Mouse (Mus musculus): ENCODE measurements around the gene Prkra. TPM values are rescaled to one million over a fixed set of nuclear protein-coding genes. Genes with fewer than 3 reads are reported as not detected.

The Prkra gene
- polyA plus RNA-seq, 1 experiment from 2014 or later, result 112 TPM

- Histone ChIP-seq H3K27ac (no peak overlapping the region), H3K27me3 (ENCODE audit: control insufficient read depth, insufficient read depth, low read length) (no peaks in the 10 kb centered on the region), H3K9me3 (ENCODE audit: control insufficient read depth, low read length) (no peaks in the 10 kb centered on the region), H3K9ac (peak overlapping the region; percentile 89), H3K4me3 (replicated peaks; ENCODE audit: low read length) (peak overlapping the region; percentile 87), H3K4me1 (replicated peaks; ENCODE audit: control insufficient read depth, insufficient read depth, low read length) (peaks cover 31% of the 10 kb centered on the region), H3K4me2 (replicated peaks) (peak overlapping the region; percentile 83), H3K36me3 (replicated peaks; ENCODE audit: control insufficient read depth, insufficient read depth) (peaks cover 4% of the 10 kb centered on the region; the same call in 1 of the 2 replicates)
- no peak for ATAC-seq (ENCODE audit: low FRiP score)
- 7% methylated on average over 4 of the region's 4 CpGs for WGBS
- DNase-seq (ENCODE audit: low spot score), result no peak
Measured at GRCm38 (mm10) chr2:76675949-76676348, 28.1 kb upstream of the Prkra start.

DNA sequence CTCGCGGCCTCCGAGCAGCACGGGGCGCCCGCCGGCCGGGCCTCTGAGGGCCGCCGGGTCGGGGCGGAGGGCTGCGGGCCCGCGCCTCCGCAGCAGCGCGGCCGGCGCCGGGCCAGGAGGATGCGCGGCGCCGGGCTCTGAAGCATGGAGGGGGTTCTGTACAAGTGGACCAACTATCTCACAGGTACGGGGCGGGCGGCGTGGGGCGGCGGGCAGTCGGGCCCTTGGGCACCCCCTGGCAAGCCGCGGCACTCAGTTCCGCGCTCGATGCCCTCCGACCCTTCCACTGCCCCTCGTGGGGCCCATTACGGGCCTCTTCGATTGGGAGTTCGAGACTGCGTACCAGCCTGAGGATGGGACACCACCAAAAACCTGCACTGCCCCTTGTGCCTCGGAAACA, 27.6 kb upstream of the Prkra start:
- H3K4me1 ChIP-seq (replicated peaks; ENCODE audit: control insufficient read depth, insufficient read depth, low read length), result peaks cover 31% of the 10 kb centered on the region
- peak; percentile 66 for ATAC-seq (ENCODE audit: low FRiP score)
- 0 out of 2 replicates have a peak, but pooled peaks cover 3% of the 10 kb centered on the region for H3K36me3 ChIP-seq (replicated peaks; ENCODE audit: control insufficient read depth, insufficient read depth)
- H3K27me3 ChIP-seq (ENCODE audit: control insufficient read depth, insufficient read depth, low read length), result no peaks in the 10 kb centered on the region
- H3K4me3 ChIP-seq (replicated peaks; ENCODE audit: low read length), result peak overlapping the region; percentile 87
- peak; percentile 31 for DNase-seq (ENCODE audit: low spot score)
- no peaks in the 10 kb centered on the region for H3K9me3 ChIP-seq (ENCODE audit: control insufficient read depth, low read length)
- H3K4me2 ChIP-seq (replicated peaks), result peak overlapping the region; percentile 83
- WGBS, result under 1% methylated on average over 25 of the region's 44 CpGs
- peak overlapping the region; percentile 89 for H3K9ac ChIP-seq
- H3K27ac ChIP-seq, result peak overlapping the region; percentile 80

- peak; percentile 79 for DNase-seq (ENCODE audit: low spot score)
- Histone ChIP-seq H3K4me3 (replicated peaks; ENCODE audit: low read length) (peak within 1 kb of the TSS; percentile 87), H3K4me1 (replicated peaks; ENCODE audit: control insufficient read depth, insufficient read depth, low read length) (peaks cover 31% of the 10 kb centered on the region), H3K9me3 (ENCODE audit: control insufficient read depth, low read length) (no peaks in the 10 kb centered on the region), H3K4me2 (replicated peaks) (peak within 1 kb of the TSS; percentile 83), H3K36me3 (replicated peaks; ENCODE audit: control insufficient read depth, insufficient read depth) (no peaks in the 10 kb centered on the region), H3K27me3 (ENCODE audit: control insufficient read depth, insufficient read depth, low read length) (no peaks in the 10 kb centered on the region), H3K9ac (peak within 1 kb of the TSS; percentile 89), H3K27ac (peak within 1 kb of the TSS; percentile 80)
- WGBS, result 4% methylated on average over 47 of the region's 52 CpGs
- peak; percentile 75 for ATAC-seq (ENCODE audit: low FRiP score)
Measured at GRCm38 (mm10) chr2:76674725-76675427, 27.1 kb upstream of the Prkra start, which contains the start of gene Plekha3. Gene Plekha3, plus strand, starts transcription at chr2:76675281.

- Histone ChIP-seq H3K9ac (no peak overlapping the region), H3K27me3 (ENCODE audit: control insufficient read depth, insufficient read depth, low read length) (no peaks in the 10 kb centered on the region), H3K27ac (peak overlapping the region; percentile 79), H3K36me3 (replicated peaks; ENCODE audit: control insufficient read depth, insufficient read depth) (no peaks in the 10 kb centered on the region), H3K4me3 (replicated peaks; ENCODE audit: low read length) (peak overlapping the region; percentile 41), H3K9me3 (ENCODE audit: control insufficient read depth, low read length) (no peaks in the 10 kb centered on the region), H3K4me1 (replicated peaks; ENCODE audit: control insufficient read depth, insufficient read depth, low read length) (peaks cover 31% of the 10 kb centered on the region), H3K4me2 (replicated peaks) (peak overlapping the region; percentile 56)
- WGBS, result 35% methylated on average over 7 of the region's 7 CpGs
- DNase-seq (ENCODE audit: low spot score), result peak; percentile 31
- ATAC-seq (ENCODE audit: low FRiP score), result no peak
Measured at GRCm38 (mm10) chr2:76673472-76674081, 25.8 kb upstream of the Prkra start.

- Histone ChIP-seq H3K27ac (peak within 1 kb of the TSS; percentile 79), H3K9me3 (ENCODE audit: control insufficient read depth, low read length) (no peaks in the 10 kb centered on the region), H3K4me1 (replicated peaks; ENCODE audit: control insufficient read depth, insufficient read depth, low read length) (peaks cover 31% of the 10 kb centered on the region), H3K27me3 (ENCODE audit: control insufficient read depth, insufficient read depth, low read length) (no peaks in the 10 kb centered on the region), H3K36me3 (replicated peaks; ENCODE audit: control insufficient read depth, insufficient read depth) (no peaks in the 10 kb centered on the region), H3K4me2 (replicated peaks) (peak within 1 kb of the TSS; percentile 56), H3K9ac (peak within 1 kb of the TSS; percentile 53), H3K4me3 (replicated peaks; ENCODE audit: low read length) (peak within 1 kb of the TSS; percentile 41)
- under 1% methylated on average over 17 of the region's 17 CpGs for WGBS
- DNase-seq (ENCODE audit: low spot score) (peak; percentile 95), ATAC-seq (ENCODE audit: low FRiP score) (peak; percentile 93)
Measured at GRCm38 (mm10) chr2:76672966-76673392, 25.2 kb upstream of the Prkra start, which contains the start of gene Fkbp7. Gene Fkbp7, minus strand, starts transcription at chr2:76673116.

- Histone ChIP-seq H3K4me3 (replicated peaks; ENCODE audit: low read length) (peak overlapping the region; percentile 41), H3K4me2 (replicated peaks) (peak overlapping the region; percentile 56), H3K27me3 (ENCODE audit: control insufficient read depth, insufficient read depth, low read length) (no peaks in the 10 kb centered on the region), H3K9me3 (ENCODE audit: control insufficient read depth, low read length) (no peaks in the 10 kb centered on the region), H3K36me3 (replicated peaks; ENCODE audit: control insufficient read depth, insufficient read depth) (no peaks in the 10 kb centered on the region; the same call in 1 of the 2 replicates), H3K27ac (peak overlapping the region; percentile 79), H3K9ac (peak overlapping the region; percentile 53), H3K4me1 (replicated peaks; ENCODE audit: control insufficient read depth, insufficient read depth, low read length) (peaks cover 28% of the 10 kb centered on the region)
- WGBS, result 39% methylated on average over 9 of the region's 9 CpGs
- ATAC-seq (ENCODE audit: low FRiP score), result no peak
- peak; percentile 50 for DNase-seq (ENCODE audit: low spot score)
Measured at GRCm38 (mm10) chr2:76672134-76672745, 24.4 kb upstream of the Prkra start.

DNA sequence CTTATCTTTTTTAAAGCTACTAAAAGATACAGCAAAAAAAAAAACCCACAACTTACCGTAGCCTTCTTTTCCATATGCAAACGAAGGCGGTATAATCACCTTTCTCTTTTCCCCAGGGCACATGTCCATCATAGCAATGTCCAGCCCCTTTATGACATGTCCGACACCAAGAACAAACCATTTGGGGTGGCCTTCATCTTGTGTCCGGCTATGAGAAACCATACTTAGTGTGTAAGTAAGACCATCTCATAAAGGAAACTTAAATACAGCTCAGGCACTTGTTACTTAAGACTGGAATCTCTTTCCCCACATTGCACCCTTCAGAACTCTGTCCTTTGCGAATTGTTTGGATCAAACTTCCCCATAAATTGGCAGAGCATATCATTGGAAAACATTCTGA, 23.8 kb upstream of the Prkra start:
- Histone ChIP-seq H3K36me3 (replicated peaks; ENCODE audit: control insufficient read depth, insufficient read depth) (no peaks in the 10 kb centered on the region; the same call in 1 of the 2 replicates), H3K27ac (no peak overlapping the region), H3K4me1 (replicated peaks; ENCODE audit: control insufficient read depth, insufficient read depth, low read length) (peaks cover 22% of the 10 kb centered on the region), H3K9ac (peak overlapping the region; percentile 53), H3K4me2 (replicated peaks) (peak overlapping the region; percentile 56), H3K27me3 (ENCODE audit: control insufficient read depth, insufficient read depth, low read length) (no peaks in the 10 kb centered on the region), H3K9me3 (ENCODE audit: control insufficient read depth, low read length) (no peaks in the 10 kb centered on the region), H3K4me3 (replicated peaks; ENCODE audit: low read length) (peak overlapping the region; percentile 41)
- no peak for ATAC-seq (ENCODE audit: low FRiP score)
- DNase-seq (ENCODE audit: low spot score), result no peak
- 75% methylated on average over 6 of the region's 6 CpGs for WGBS

GRCm38 (mm10) chr2:76667200-76667599, 19.4 kb upstream of the Prkra start:
- H3K36me3 ChIP-seq (replicated peaks; ENCODE audit: control insufficient read depth, insufficient read depth), result peaks cover 27% of the 10 kb centered on the region
- 83% methylated on average over 5 of the region's 5 CpGs for WGBS
- H3K9me3 ChIP-seq (ENCODE audit: control insufficient read depth, low read length), result no peaks in the 10 kb centered on the region

DNA sequence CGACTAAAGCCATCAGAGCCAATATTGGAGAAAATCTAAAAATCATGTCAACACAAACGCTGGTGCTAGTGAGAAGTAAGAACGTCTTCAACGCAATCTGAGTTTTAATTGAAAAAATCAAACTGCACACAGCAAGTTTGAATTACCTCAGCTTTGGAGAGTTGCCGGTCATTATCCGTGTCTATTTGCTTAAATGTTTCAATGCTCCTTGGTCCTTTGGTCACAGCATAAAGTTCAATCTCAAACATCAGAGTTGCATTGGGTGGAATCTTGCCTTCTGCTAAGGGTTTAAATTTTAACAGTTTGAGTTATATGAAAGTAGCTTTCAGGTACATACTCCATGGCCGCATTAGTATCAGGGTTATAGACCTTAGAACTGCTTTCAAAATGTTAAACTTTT, 17.7 kb upstream of the Prkra start:
- 96% methylated on average over 7 of the region's 7 CpGs for WGBS
- peaks cover 32% of the 10 kb centered on the region for H3K36me3 ChIP-seq (replicated peaks; ENCODE audit: control insufficient read depth, insufficient read depth)
- H3K4me2 ChIP-seq (replicated peaks), result no peak overlapping the region
- no peak for ATAC-seq (ENCODE audit: low FRiP score)
- no peaks in the 10 kb centered on the region for H3K27me3 ChIP-seq (ENCODE audit: control insufficient read depth, insufficient read depth, low read length)
- no peak for DNase-seq (ENCODE audit: low spot score)
- H3K4me1 ChIP-seq (replicated peaks; ENCODE audit: control insufficient read depth, insufficient read depth, low read length), result no peaks in the 10 kb centered on the region
- H3K9ac ChIP-seq, result no peak overlapping the region
- no peak overlapping the region for H3K4me3 ChIP-seq (replicated peaks; ENCODE audit: low read length)
- H3K27ac ChIP-seq, result no peak overlapping the region
- no peaks in the 10 kb centered on the region for H3K9me3 ChIP-seq (ENCODE audit: control insufficient read depth, low read length)

More at GRCm38 (mm10) chr2:76667200-76667599, 19.4 kb upstream of the Prkra start:
- Histone ChIP-seq H3K4me1 (replicated peaks; ENCODE audit: control insufficient read depth, insufficient read depth, low read length) (peaks cover 11% of the 10 kb centered on the region), H3K27me3 (ENCODE audit: control insufficient read depth, insufficient read depth, low read length) (no peaks in the 10 kb centered on the region), H3K27ac (no peak overlapping the region), H3K4me3 (replicated peaks; ENCODE audit: low read length) (no peak overlapping the region), H3K9ac (no peak overlapping the region), H3K4me2 (replicated peaks) (no peak overlapping the region)
- DNase-seq (ENCODE audit: low spot score), result no peak
- ATAC-seq (ENCODE audit: low FRiP score), result no peak
